Mouse (Mus musculus): ENCODE measurements around the gene Cdon.

DNA sequence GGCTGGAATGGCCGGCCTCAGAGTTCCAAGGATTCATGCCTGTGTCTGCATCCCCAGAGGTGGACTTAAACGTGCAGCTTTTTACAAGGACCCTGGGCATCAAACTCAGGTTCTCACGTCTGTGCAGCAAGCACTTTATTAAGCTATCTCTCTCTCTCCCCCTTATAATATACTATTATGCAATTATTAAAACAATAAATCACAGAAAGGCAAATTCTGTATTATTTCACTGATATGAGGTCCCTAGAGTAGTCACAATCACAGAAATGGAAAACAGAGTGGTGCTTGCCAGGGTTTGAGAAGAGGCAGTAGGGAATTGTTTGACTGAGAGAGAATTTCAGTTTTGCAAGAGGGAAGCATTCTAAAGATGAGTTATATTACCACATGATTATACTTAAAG, 108.2 kb downstream of the Cdon start:
- TF ChIP-seq POLR2A (IDR thresholded peaks at IDR 0.05; ENCODE audit: insufficient read length, low read depth), result no peak
- no peak for TF ChIP-seq POLR2AphosphoS2 (IDR thresholded peaks at IDR 0.05; ENCODE audit: insufficient read length, low read depth)
- TF ChIP-seq MYOD1 (IDR thresholded peaks at IDR 0.05; ENCODE audit: control insufficient read depth in 1 of 3, insufficient read length in 2 of 3, low read depth in 2 of 3), result no peak
- no peak for TF ChIP-seq SRF (IDR thresholded peaks at IDR 0.05; ENCODE audit: control insufficient read depth, insufficient read length, low read depth)
- no peak for TF ChIP-seq MAX (IDR thresholded peaks at IDR 0.05; ENCODE audit: low read depth)
- TF ChIP-seq CEBPB (IDR thresholded peaks at IDR 0.05; ENCODE audit: insufficient read depth, poor library complexity, severe bottlenecking), result no peak
- no peak for TF ChIP-seq TCF12 (IDR thresholded peaks at IDR 0.05; ENCODE audit: insufficient read depth, poor library complexity, severe bottlenecking)
